Mouse (Mus musculus): ENCODE measurements around the gene Gm49388. TPM values are rescaled to one million over a fixed set of nuclear protein-coding genes. Genes with fewer than 3 reads are reported as not detected.

The Gm49388 gene
- polyA plus RNA-seq, 1 experiment from 2014 or later, result not detected

DNA sequence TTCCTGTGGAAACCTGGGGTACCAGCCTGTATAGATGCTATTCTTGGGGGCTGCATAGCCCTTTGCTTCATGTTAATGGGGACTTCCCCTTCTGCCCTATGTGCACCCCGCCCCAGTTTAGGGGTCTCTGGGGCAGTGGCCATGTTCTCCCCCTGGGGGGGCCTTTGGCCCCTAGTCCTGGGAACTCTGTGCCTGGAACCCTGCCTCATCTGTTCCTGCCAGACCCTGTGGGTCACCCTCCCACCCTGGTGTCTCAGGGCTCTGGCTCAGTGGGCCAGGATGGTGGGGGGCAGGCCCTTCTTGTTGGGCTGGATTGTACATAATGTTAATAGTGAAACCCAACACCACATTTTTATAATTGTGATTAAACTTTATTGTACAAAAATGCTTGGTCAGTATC lies 14.3 kb downstream of the Gm49388 start:
- Histone ChIP-seq H3K27me3 (ENCODE audit: low read depth, poor library complexity, severe bottlenecking) (no peaks in the 10 kb centered on the region), H3K4me3 (no peak overlapping the region), H3K9me3 (replicated peaks) (no peaks in the 10 kb centered on the region), H3K36me3 (peaks cover 94% of the 10 kb centered on the region), H3K27ac (no peak overlapping the region), H3K4me1 (peaks cover 12% of the 10 kb centered on the region)
- 90% methylated on average over 1 of the region's 1 CpGs for WGBS
- DNase-seq (ENCODE audit: low spot score), result no peak

DNA sequence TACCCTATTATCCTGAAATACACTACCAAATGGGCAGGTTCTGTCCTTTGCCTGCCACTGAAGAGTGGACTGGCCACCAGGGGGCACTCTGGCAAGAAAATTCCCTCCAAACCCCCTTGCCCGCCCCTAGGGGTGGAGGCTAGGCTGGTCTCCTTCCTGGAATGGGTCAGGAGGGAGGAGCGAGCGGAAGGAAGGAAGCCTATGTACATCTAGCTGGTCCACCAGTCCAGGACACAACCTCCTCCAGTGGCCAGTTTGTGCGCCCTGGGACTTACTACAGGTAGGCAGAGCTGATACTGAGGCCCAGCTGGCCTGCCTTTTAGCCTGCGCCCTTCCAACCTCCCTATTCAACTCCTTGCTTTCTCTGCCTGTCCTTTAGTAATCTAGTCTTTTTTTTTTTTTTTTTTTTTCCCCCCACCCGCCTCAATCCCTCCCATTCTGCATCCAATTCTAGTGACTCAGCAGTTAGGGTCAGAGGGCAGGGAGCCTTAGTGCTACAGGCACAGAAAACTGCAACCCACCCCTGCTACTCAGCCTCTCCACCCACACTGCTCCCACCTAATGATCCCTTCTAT lies 15.1 kb downstream of the Gm49388 start, which contains the start of gene Hsd3b7:
Hsd3b7 (plus strand) TSS at position 170 of the 575 bp plus-strand sequence.
- H3K9me3 ChIP-seq (replicated peaks), result no peaks in the 10 kb centered on the region
- peaks cover 87% of the 10 kb centered on the region for H3K36me3 ChIP-seq
- 31% methylated on average over 6 of the region's 6 CpGs for WGBS
- H3K4me3 ChIP-seq, result peak within 1 kb of the TSS; percentile 22; the same call in 1 of the 2 replicates
- peak; percentile 97 for DNase-seq (ENCODE audit: low spot score)
- H3K27ac ChIP-seq, result 0 out of 2 replicates have a peak within 1 kb of the TSS, but pooled peaks have one; percentile 23
- peaks cover 12% of the 10 kb centered on the region for H3K4me1 ChIP-seq
- H3K27me3 ChIP-seq (ENCODE audit: low read depth, poor library complexity, severe bottlenecking), result no peaks in the 10 kb centered on the region

DNA sequence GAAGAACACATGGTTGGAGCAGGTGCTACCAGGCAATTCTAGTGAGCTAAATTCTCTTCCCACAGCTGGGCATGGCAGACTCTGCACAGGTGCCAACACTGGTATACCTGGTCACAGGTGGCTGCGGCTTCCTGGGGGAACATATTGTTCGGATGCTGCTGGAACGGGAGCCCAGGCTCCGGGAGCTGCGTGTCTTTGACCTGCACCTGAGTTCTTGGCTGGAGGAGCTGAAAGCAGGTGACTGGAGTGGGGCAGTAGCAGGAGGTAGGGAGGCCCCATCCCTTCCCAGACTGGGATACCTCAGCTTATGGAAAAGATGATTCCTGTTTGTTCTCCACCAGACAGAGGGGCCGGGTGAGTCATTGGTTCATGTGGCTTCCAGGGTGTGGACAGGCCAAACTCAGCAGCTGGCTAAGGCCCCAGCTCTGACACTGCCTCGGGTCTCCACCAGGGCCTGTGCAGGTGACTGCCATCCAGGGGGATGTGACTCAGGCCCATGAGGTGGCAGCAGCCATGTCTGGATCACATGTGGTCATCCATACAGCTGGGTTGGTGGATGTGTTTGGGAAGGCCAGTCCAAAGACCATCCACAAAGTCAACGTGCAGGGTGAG lies 15.7 kb downstream of the Gm49388 start:
- 90% methylated on average over 8 of the region's 8 CpGs for WGBS
- Histone ChIP-seq H3K27me3 (ENCODE audit: low read depth, poor library complexity, severe bottlenecking) (no peaks in the 10 kb centered on the region), H3K9me3 (replicated peaks) (no peaks in the 10 kb centered on the region), H3K4me1 (peaks cover 12% of the 10 kb centered on the region), H3K36me3 (peaks cover 81% of the 10 kb centered on the region), H3K27ac (no peak overlapping the region), H3K4me3 (0 out of 2 replicates have a peak overlapping the region, but pooled peaks have one; percentile 22)
- no peak for DNase-seq (ENCODE audit: low spot score)

DNA sequence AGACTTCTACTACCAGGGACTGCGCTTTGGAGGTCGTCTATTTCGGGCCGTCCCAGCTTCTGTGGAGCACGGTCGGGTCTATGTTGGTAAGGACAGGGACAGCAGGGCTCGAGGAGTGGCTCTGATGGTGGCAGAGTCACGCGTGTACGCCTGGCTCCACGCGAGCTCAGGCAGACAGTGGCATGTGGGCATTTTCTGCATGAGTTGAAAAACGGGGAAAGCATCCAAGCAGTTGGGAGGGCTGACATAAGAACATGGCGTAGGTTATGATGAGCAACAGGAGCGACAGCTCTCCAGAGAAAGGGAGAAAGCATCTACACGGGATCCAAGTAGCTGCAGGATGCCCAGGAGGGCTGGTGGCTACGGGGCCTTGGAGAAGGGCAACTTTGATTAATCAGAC lies 16.9 kb downstream of the Gm49388 start:
- 93% methylated on average over 17 of the region's 17 CpGs for WGBS

DNA sequence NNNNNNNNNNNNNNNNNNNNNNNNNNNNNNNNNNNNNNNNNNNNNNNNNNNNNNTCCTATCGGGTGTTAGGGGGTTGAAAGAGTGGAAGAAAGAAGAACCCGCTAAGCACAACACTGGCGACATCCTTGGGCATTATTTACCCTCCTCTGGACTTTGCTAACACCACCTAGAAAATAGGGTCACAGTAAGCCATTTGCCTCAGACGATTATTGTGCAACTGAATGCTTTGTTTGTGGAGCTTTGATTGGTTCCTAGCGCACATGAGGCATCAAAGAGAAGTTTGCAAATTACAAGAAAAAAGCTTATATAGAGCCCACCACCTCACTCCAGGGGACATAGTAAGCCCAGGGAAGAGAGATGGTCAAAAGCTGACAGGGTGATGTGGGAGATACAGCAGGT lies 23.4 kb downstream of the Gm49388 start:
- H3K4me3 ChIP-seq, result no peak overlapping the region
- WGBS, result 84% methylated on average over 5 of the region's 5 CpGs
- peaks cover 56% of the 10 kb centered on the region for H3K36me3 ChIP-seq
- H3K27ac ChIP-seq, result no peak overlapping the region
- H3K9me3 ChIP-seq (replicated peaks), result no peaks in the 10 kb centered on the region
- H3K4me1 ChIP-seq, result no peaks in the 10 kb centered on the region
- H3K27me3 ChIP-seq (ENCODE audit: low read depth, poor library complexity, severe bottlenecking), result no peaks in the 10 kb centered on the region
- DNase-seq (ENCODE audit: low spot score), result no peak

More for the DNA sequence above, 16.9 kb downstream of the Gm49388 start:
- Histone ChIP-seq H3K4me3 (no peak overlapping the region), H3K27me3 (ENCODE audit: low read depth, poor library complexity, severe bottlenecking) (no peaks in the 10 kb centered on the region), H3K4me1 (peaks cover 12% of the 10 kb centered on the region), H3K36me3 (peaks cover 71% of the 10 kb centered on the region), H3K27ac (no peak overlapping the region), H3K9me3 (replicated peaks) (no peaks in the 10 kb centered on the region)
- no peak for DNase-seq (ENCODE audit: low spot score)

DNA sequence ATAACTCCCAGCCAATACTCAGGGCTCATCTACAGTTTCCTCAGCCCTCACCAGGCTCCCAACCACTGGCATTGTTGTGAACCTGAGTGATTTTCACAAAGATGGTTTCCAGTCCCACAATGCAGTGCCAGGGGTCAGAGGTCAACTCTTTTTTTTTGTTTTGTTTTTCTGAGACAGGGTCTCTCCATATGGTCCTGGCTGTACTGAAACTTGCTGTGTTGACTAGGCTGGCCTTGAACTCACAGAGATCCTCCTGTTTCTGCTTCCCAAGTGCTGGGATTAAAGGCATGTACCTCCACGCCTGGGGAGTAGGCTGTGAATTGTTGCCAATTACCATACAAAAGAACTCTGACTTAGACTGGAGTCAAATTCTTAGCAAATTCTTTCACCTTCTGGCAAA lies 24.4 kb downstream of the Gm49388 start:
- H3K9me3 ChIP-seq (replicated peaks), result no peaks in the 10 kb centered on the region
- no peaks in the 10 kb centered on the region for H3K4me1 ChIP-seq
- 92% methylated on average over 1 of the region's 1 CpGs for WGBS
- no peak overlapping the region for H3K27ac ChIP-seq
- no peak for DNase-seq (ENCODE audit: low spot score)
- H3K36me3 ChIP-seq, result peaks cover 57% of the 10 kb centered on the region
- H3K27me3 ChIP-seq (ENCODE audit: low read depth, poor library complexity, severe bottlenecking), result no peaks in the 10 kb centered on the region
- H3K4me3 ChIP-seq, result no peak overlapping the region

DNA sequence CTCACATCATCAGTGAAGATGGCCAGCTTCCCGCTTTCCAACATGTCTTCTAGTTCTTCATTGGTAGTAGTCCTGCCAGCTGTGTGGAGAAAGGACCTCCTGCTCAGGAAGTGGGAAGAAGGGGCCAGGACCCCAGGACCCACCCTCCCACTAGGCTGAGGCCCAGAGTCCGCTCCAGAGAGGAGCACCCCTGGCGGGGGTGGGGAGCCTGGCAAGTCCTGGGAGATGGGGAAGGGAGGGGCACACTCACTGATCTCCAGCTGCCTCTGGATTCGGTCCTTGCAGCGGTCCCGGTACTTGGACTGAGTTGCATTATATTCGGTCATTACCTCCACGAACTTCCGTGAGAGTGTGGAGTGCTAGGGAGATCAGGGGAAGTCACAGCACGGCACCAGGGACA lies 25.2 kb downstream of the Gm49388 start:
- 82% methylated on average over 10 of the region's 10 CpGs for WGBS
- DNase-seq (ENCODE audit: low spot score), result no peak
- peaks cover 63% of the 10 kb centered on the region for H3K36me3 ChIP-seq
- H3K27me3 ChIP-seq (ENCODE audit: low read depth, poor library complexity, severe bottlenecking), result no peaks in the 10 kb centered on the region
- no peak overlapping the region for H3K27ac ChIP-seq
- no peaks in the 10 kb centered on the region for H3K9me3 ChIP-seq (replicated peaks)
- no peak overlapping the region for H3K4me3 ChIP-seq
- no peaks in the 10 kb centered on the region for H3K4me1 ChIP-seq

DNA sequence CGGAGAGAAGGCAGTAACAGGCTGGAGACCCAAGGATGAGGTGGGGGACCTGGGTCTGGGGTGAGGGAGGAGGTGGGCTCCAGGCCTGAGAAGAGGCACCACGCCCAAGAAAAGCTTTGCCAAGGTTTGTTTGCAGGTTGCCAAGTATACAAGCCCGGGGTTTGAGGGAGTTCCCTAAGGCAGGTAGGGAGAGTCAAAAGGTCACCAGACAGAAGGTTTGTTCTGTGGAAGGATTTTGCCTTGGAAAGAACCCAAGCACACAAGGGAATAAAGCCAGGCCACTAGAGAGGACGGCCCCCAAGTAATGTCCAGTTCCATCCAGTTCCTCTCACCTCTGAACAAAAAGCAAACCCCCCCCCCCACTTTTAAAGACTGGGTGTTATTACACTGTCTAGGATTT lies 25.8 kb downstream of the Gm49388 start:
- WGBS, result 81% methylated on average over 4 of the region's 4 CpGs
- Histone ChIP-seq H3K4me1 (no peaks in the 10 kb centered on the region), H3K4me3 (no peak overlapping the region), H3K9me3 (replicated peaks) (no peaks in the 10 kb centered on the region), H3K27ac (no peak overlapping the region), H3K27me3 (ENCODE audit: low read depth, poor library complexity, severe bottlenecking) (no peaks in the 10 kb centered on the region), H3K36me3 (peaks cover 63% of the 10 kb centered on the region)
- no peak for DNase-seq (ENCODE audit: low spot score)

DNA sequence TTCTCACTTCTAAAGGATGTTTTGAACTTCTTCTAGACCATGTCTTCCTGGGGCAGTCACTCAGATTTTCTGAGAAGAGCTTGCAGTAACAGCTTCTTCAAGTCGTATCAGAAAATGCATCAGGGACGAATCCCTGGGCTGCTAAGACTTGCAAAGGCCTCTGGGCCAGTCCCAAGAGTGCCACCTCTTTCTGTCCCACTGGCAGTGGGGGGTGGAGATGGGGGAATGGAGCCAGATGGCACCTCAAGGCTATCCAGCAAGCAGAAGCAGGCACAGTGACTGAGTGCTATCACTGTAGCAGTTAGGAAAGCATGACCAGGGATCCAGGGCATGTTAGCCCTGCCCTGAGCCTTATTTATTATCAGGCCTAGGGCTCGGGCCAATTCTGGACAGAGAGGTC lies 26.9 kb downstream of the Gm49388 start:
- Histone ChIP-seq H3K4me1 (no peaks in the 10 kb centered on the region), H3K27me3 (ENCODE audit: low read depth, poor library complexity, severe bottlenecking) (no peaks in the 10 kb centered on the region), H3K27ac (no peak overlapping the region), H3K9me3 (replicated peaks) (no peaks in the 10 kb centered on the region), H3K4me3 (no peak overlapping the region), H3K36me3 (peaks cover 63% of the 10 kb centered on the region)
- no peak for DNase-seq (ENCODE audit: low spot score)
- 88% methylated on average over 3 of the region's 3 CpGs for WGBS

DNA sequence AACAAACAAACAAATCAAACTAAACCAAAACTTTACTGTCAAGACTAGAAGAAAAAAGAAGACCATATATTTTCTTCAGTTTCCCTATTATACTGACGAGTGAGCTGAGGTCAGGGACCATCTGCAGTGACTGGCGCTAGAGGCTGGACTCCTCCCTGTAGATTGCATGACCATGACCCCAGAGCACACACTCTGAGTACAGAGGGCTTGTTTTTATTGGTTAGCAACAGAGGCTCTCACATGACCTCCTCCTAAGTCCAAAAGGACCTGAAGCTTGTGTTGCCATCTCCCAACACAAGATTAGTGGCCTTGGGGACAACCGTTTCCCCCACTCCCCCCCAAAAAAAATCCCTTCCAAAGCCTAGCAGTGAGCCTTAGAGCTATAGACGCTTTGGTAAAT lies 28.4 kb downstream of the Gm49388 start:
- DNase-seq (ENCODE audit: low spot score), result no peak
- Histone ChIP-seq H3K27ac (no peak overlapping the region), H3K36me3 (peaks cover 64% of the 10 kb centered on the region), H3K4me1 (no peaks in the 10 kb centered on the region), H3K27me3 (ENCODE audit: low read depth, poor library complexity, severe bottlenecking) (no peaks in the 10 kb centered on the region), H3K4me3 (no peak overlapping the region), H3K9me3 (replicated peaks) (no peaks in the 10 kb centered on the region)
- 82% methylated on average over 4 of the region's 4 CpGs for WGBS

DNA sequence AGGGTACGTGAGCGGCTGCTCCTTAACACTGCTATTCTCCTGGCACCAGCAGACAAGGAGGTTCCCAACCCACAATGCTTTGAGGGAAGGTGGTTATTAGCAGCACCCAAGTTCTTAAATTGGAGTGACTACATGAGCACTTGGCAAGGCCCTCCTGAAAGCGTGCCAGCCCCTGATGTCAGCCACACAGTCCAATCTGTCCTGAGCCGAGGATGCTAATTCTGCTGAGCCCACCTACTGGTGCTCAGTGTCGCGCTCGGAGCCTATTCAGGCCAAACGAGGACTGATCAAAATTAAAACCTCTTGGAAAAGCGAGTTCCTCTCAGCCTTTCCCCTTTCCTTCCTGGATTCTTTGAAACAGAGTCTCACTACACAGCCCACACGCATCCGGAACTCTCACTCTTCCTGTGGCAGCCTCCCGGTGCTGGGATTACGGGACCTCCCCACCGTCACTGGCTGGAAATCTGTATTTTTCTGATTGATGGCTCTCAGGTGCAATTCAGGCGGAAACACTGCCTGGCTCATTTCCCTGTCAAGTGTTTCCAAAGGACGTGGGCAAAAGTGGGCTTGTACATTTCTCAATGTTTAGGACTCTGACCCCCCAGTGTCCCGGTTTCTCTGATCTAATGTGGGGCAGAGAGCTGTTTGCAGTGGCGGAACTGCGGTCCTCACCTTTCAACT lies 29.0 kb downstream of the Gm49388 start:
- H3K27ac ChIP-seq, result no peak overlapping the region
- 85% methylated on average over 19 of the region's 19 CpGs for WGBS
- no peak for DNase-seq (ENCODE audit: low spot score)

DNA sequence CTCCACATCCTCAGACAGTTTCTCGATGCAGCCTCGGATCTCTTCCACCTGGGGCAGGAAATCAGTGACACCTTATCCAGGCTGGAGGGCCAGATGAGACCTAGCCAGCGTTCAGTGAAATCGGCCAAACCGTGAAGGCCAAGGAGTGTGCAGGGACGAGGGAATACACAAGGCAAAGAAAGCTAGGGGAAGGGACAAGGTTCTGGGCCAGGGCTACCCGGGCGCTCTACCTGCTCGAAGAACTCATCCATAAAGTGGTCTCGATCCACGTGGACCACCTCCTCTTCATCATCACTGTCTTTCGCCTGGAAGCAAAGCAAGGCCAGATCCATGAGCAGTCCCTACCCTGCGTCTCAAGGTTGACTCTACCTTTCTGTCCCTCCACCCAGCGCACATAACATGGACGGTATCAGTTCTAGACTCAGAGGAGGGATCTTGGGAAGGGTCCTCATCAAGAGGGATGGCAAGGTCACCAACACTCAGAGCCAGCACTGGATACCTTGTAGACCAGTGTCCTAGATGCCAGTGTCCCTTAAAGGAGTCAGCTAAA lies 29.8 kb downstream of the Gm49388 start:
- WGBS, result 90% methylated on average over 15 of the region's 15 CpGs
- Histone ChIP-seq H3K27me3 (ENCODE audit: low read depth, poor library complexity, severe bottlenecking) (no peaks in the 10 kb centered on the region), H3K4me3 (no peak overlapping the region), H3K9me3 (replicated peaks) (no peaks in the 10 kb centered on the region), H3K4me1 (no peaks in the 10 kb centered on the region), H3K36me3 (peaks cover 51% of the 10 kb centered on the region), H3K27ac (no peak overlapping the region)
- no peak for DNase-seq (ENCODE audit: low spot score)

More for the DNA sequence above, 29.0 kb downstream of the Gm49388 start:
- Histone ChIP-seq H3K4me1 (no peaks in the 10 kb centered on the region), H3K36me3 (peaks cover 59% of the 10 kb centered on the region), H3K27me3 (ENCODE audit: low read depth, poor library complexity, severe bottlenecking) (no peaks in the 10 kb centered on the region), H3K4me3 (no peak overlapping the region), H3K9me3 (replicated peaks) (no peaks in the 10 kb centered on the region)

Measured in limb, embryonic 10.5 days (tissue).